Mouse (Mus musculus) lung, postnatal 0 days (tissue): ENCODE data around the gene Fyn.

Source experiments
- CTCF ChIP-seq: IDR thresholded peaks from 2 replicates; pipeline ENCODE4 v1.5.1; 2016; ENCODE audit warnings: antibody characterized with exemption, mild to moderate bottlenecking
- EP300 ChIP-seq: IDR thresholded peaks from 2 replicates; pipeline ENCODE4 v1.6.1; 2016; ENCODE audit warnings: antibody characterized with exemption, mild to moderate bottlenecking, control low read depth

DNA sequence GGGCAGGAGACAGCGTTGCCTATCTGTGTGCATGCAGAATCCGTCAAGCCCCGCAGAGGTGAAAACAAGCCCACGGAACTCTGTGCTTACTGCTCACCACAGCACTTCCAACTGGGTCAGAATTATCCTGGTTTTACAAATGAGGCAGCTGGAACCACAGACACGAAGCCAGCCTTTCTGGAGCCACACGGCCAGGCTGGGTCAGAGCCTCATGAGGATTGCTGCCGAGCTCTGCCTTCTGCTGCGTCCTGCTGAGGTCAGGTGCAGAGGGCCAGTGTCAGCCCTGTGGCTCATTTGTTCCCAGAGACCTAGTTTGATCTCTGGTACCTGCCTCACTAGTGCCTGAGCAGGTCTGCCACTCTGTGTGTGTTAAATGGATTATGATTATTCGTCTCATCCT, 71.9 kb downstream of the Fyn start:
- TF ChIP-seq CTCF (no peak), EP300 (no peak)
